In genomic region chr1:75613206-75613605, GRCm38 (mm10) we compare ENCODE assay signal across 24 mouse cellular contexts.
"Had no signal": no experiment of that assay in that cellular context is flagged by ENCODE, and none has a peak within 500 bp of the region (broad histone marks: within the 10 kb centered on the region; RNA-seq: fewer than 3 reads in every experiment).

No protein-coding gene starts in this region.

- DNase-seq: kidney, adult 2 months; kidney, postnatal 10 days; kidney, postnatal 36 days; layer of hippocampus, postnatal 36 days; left cerebral cortex, postnatal 4 days; liver; lung, adult 18-20 months; lung, postnatal 10 days; lung, postnatal 36 days; right cerebral cortex, adult 18-20 months; right cerebral cortex, postnatal 14 days; spleen, adult 18-20 months; thymus, adult 18-20 months; thymus, postnatal 36 days had no signal

- H3K27ac ChIP-seq: left cerebral cortex, adult 2 months; limb, embryonic 13.5 days; liver, embryonic 12.5 days; liver, embryonic 15.5 days; lung, embryonic 15.5 days; neural tube, embryonic 12.5 days; neural tube, embryonic 15.5 days; stomach, embryonic 15.5 days had no signal

- ATAC-seq: liver, embryonic 12.5 days had no signal

- H3K9ac ChIP-seq: limb, embryonic 13.5 days; liver, embryonic 12.5 days; liver, embryonic 15.5 days; lung, embryonic 15.5 days; neural tube, embryonic 12.5 days; neural tube, embryonic 15.5 days; stomach, embryonic 15.5 days had no signal

- H3K36me3 ChIP-seq: limb, embryonic 13.5 days; liver, embryonic 12.5 days; liver, embryonic 15.5 days; lung, embryonic 15.5 days; neural tube, embryonic 12.5 days; neural tube, embryonic 15.5 days; stomach, embryonic 15.5 days had no signal

- H3K4me3 ChIP-seq: left cerebral cortex, adult 2 months; limb, embryonic 13.5 days; liver, embryonic 12.5 days; liver, embryonic 15.5 days; lung, embryonic 15.5 days; megakaryocyte, embryonic 14.5 days; neural tube, embryonic 12.5 days; neural tube, embryonic 15.5 days; stomach, embryonic 15.5 days had no signal

- H3K4me2 ChIP-seq: limb, embryonic 13.5 days; liver, embryonic 12.5 days; liver, embryonic 15.5 days; lung, embryonic 15.5 days; midbrain, embryonic 11.5 days; neural tube, embryonic 12.5 days; neural tube, embryonic 15.5 days; stomach, embryonic 15.5 days had no signal

- H3K9me3 ChIP-seq: limb, embryonic 13.5 days; liver, embryonic 12.5 days; liver, embryonic 15.5 days; lung, embryonic 15.5 days; neural tube, embryonic 12.5 days; neural tube, embryonic 15.5 days; stomach, embryonic 15.5 days had no signal

- H3K27me3 ChIP-seq: limb, embryonic 13.5 days; liver, embryonic 12.5 days; liver, embryonic 15.5 days; lung, embryonic 15.5 days; megakaryocyte, embryonic 14.5 days; neural tube, embryonic 12.5 days; neural tube, embryonic 15.5 days; stomach, embryonic 15.5 days had no signal

- H3K4me1 ChIP-seq: liver, embryonic 12.5 days; liver, embryonic 15.5 days; lung, embryonic 15.5 days; megakaryocyte, embryonic 14.5 days; stomach, embryonic 15.5 days had no signal
